Mouse (Mus musculus): ENCODE results near the gene Aldh1b1. TPM values are rescaled to one million over a fixed set of nuclear protein-coding genes. Genes with fewer than 3 reads are reported as not detected.

Gene Aldh1b1
- polyA plus RNA-seq, 1 experiment, result 13.1 TPM

GRCm38 (mm10) chr4:45769141-45769540 is 29.7 kb upstream of the Aldh1b1 start:
- Histone ChIP-seq H3K27ac (ENCODE audit: control insufficient read depth, insufficient read depth, low read depth, low read length, poor library complexity) (no peak overlapping the region), H3K4me1 (ENCODE audit: control insufficient read depth, insufficient read depth, low read length) (no peaks in the 10 kb centered on the region), H3K4me3 (replicated peaks; ENCODE audit: control insufficient read depth, low read depth, low read length) (no peak overlapping the region)
- TF ChIP-seq POLR2A (IDR thresholded peaks at IDR 0.05; ENCODE audit: borderline replicate concordance, control insufficient read depth, low read depth, low read length), result no peak
- 79% methylated on average over 10 of the region's 10 CpGs for WGBS

GRCm38 (mm10) chr4:45769791-45770637 is 28.8 kb upstream of the Aldh1b1 start:
- Histone ChIP-seq H3K27ac (ENCODE audit: control insufficient read depth, insufficient read depth, low read depth, low read length, poor library complexity) (no peak overlapping the region), H3K4me1 (ENCODE audit: control insufficient read depth, insufficient read depth, low read length) (no peaks in the 10 kb centered on the region), H3K4me3 (replicated peaks; ENCODE audit: control insufficient read depth, low read depth, low read length) (no peak overlapping the region)
- TF ChIP-seq CTCF (IDR thresholded peaks at IDR 0.05; ENCODE audit: control insufficient read depth, insufficient read depth, low read length) (no peak), POLR2A (IDR thresholded peaks at IDR 0.05; ENCODE audit: borderline replicate concordance, control insufficient read depth, low read depth, low read length) (no peak)
- 74% methylated on average over 10 of the region's 10 CpGs for WGBS

GRCm38 (mm10) chr4:45770638-45771033 is 28.2 kb upstream of the Aldh1b1 start:
- no peak overlapping the region for H3K4me3 ChIP-seq (replicated peaks; ENCODE audit: control insufficient read depth, low read depth, low read length)
- H3K4me1 ChIP-seq (ENCODE audit: control insufficient read depth, insufficient read depth, low read length), result no peaks in the 10 kb centered on the region
- WGBS, result 77% methylated on average over 4 of the region's 4 CpGs
- H3K27ac ChIP-seq (ENCODE audit: control insufficient read depth, insufficient read depth, low read depth, low read length, poor library complexity), result no peak overlapping the region
- TF ChIP-seq POLR2A (IDR thresholded peaks at IDR 0.05; ENCODE audit: borderline replicate concordance, control insufficient read depth, low read depth, low read length) (no peak), CTCF (IDR thresholded peaks at IDR 0.05; ENCODE audit: control insufficient read depth, insufficient read depth, low read length) (no peak)

GRCm38 (mm10) chr4:45771173-45771572 is 27.6 kb upstream of the Aldh1b1 start:
- no peaks in the 10 kb centered on the region for H3K4me1 ChIP-seq (ENCODE audit: control insufficient read depth, insufficient read depth, low read length)
- H3K4me3 ChIP-seq (replicated peaks; ENCODE audit: control insufficient read depth, low read depth, low read length), result no peak overlapping the region
- TF ChIP-seq CTCF (IDR thresholded peaks at IDR 0.05; ENCODE audit: control insufficient read depth, insufficient read depth, low read length), result no peak
- TF ChIP-seq POLR2A (IDR thresholded peaks at IDR 0.05; ENCODE audit: borderline replicate concordance, control insufficient read depth, low read depth, low read length), result no peak
- WGBS, result 74% methylated on average over 8 of the region's 8 CpGs
- H3K27ac ChIP-seq (ENCODE audit: control insufficient read depth, insufficient read depth, low read depth, low read length, poor library complexity), result no peak overlapping the region

GRCm38 (mm10) chr4:45771619-45772018 is 27.2 kb upstream of the Aldh1b1 start:
- TF ChIP-seq CTCF (IDR thresholded peaks at IDR 0.05; ENCODE audit: control insufficient read depth, insufficient read depth, low read length), result peak; percentile 39; the same call in 1 of the 2 replicates
- no peak for TF ChIP-seq POLR2A (IDR thresholded peaks at IDR 0.05; ENCODE audit: borderline replicate concordance, control insufficient read depth, low read depth, low read length)
- no peak overlapping the region for H3K4me3 ChIP-seq (replicated peaks; ENCODE audit: control insufficient read depth, low read depth, low read length)
- 1% methylated on average over 5 of the region's 5 CpGs for WGBS
- H3K4me1 ChIP-seq (ENCODE audit: control insufficient read depth, insufficient read depth, low read length), result no peaks in the 10 kb centered on the region
- no peak overlapping the region for H3K27ac ChIP-seq (ENCODE audit: control insufficient read depth, insufficient read depth, low read depth, low read length, poor library complexity)

GRCm38 (mm10) chr4:45783671-45784070 is 15.2 kb upstream of the Aldh1b1 start:
- Histone ChIP-seq H3K4me1 (ENCODE audit: control insufficient read depth, insufficient read depth, low read length) (no peaks in the 10 kb centered on the region; the same call in 1 of the 2 replicates), H3K4me3 (replicated peaks; ENCODE audit: control insufficient read depth, low read depth, low read length) (no peak overlapping the region), H3K27ac (ENCODE audit: control insufficient read depth, insufficient read depth, low read depth, low read length, poor library complexity) (no peak overlapping the region)
- 53% methylated on average over 1 of the region's 1 CpGs for WGBS
- TF ChIP-seq CTCF (IDR thresholded peaks at IDR 0.05; ENCODE audit: control insufficient read depth, insufficient read depth, low read length) (no peak), POLR2A (IDR thresholded peaks at IDR 0.05; ENCODE audit: borderline replicate concordance, control insufficient read depth, low read depth, low read length) (no peak)

- no peak overlapping the region for H3K27ac ChIP-seq (ENCODE audit: control insufficient read depth, insufficient read depth, low read depth, low read length, poor library complexity)
- H3K4me3 ChIP-seq (replicated peaks; ENCODE audit: control insufficient read depth, low read depth, low read length), result no peak overlapping the region
- 67% methylated on average over 2 of the region's 2 CpGs for WGBS
- no peak for TF ChIP-seq POLR2A (IDR thresholded peaks at IDR 0.05; ENCODE audit: borderline replicate concordance, control insufficient read depth, low read depth, low read length)
- no peak for TF ChIP-seq CTCF (IDR thresholded peaks at IDR 0.05; ENCODE audit: control insufficient read depth, insufficient read depth, low read length)
- H3K4me1 ChIP-seq (ENCODE audit: control insufficient read depth, insufficient read depth, low read length), result peaks cover 1% of the 10 kb centered on the region
These were observed 12.9 kb upstream of the Aldh1b1 start for GRCm38 (mm10) chr4:45785959-45786358.

GRCm38 (mm10) chr4:45786674-45787073 is 12.1 kb upstream of the Aldh1b1 start:
- Histone ChIP-seq H3K4me3 (replicated peaks; ENCODE audit: control insufficient read depth, low read depth, low read length) (no peak overlapping the region), H3K4me1 (ENCODE audit: control insufficient read depth, insufficient read depth, low read length) (peaks cover 1% of the 10 kb centered on the region), H3K27ac (ENCODE audit: control insufficient read depth, insufficient read depth, low read depth, low read length, poor library complexity) (no peak overlapping the region)
- no peak for TF ChIP-seq POLR2A (IDR thresholded peaks at IDR 0.05; ENCODE audit: borderline replicate concordance, control insufficient read depth, low read depth, low read length)
- TF ChIP-seq CTCF (IDR thresholded peaks at IDR 0.05; ENCODE audit: control insufficient read depth, insufficient read depth, low read length), result no peak
- WGBS, result 71% methylated on average over 4 of the region's 4 CpGs
